Mouse (Mus musculus): ENCODE data around the gene Tgtp2.

GRCm38 (mm10) chr11:49091171-49091570, 27.2 kb upstream of the Tgtp2 start:
- no peak for TF ChIP-seq POLR2A (IDR thresholded peaks at IDR 0.05; ENCODE audit: insufficient read length, low read depth)
- TF ChIP-seq E2F4 (IDR thresholded peaks at IDR 0.05; ENCODE audit: insufficient read depth): no peak
- no peak for TF ChIP-seq TCF12 (IDR thresholded peaks at IDR 0.05; ENCODE audit: insufficient read depth, poor library complexity, severe bottlenecking)
- TF ChIP-seq MYOG (IDR thresholded peaks at IDR 0.05; ENCODE audit: control insufficient read depth in 1 of 3, insufficient read depth in 1 of 3, insufficient read length in 2 of 3, low read depth in 2 of 3): no peak
- no peak for TF ChIP-seq CEBPB (IDR thresholded peaks at IDR 0.05; ENCODE audit: insufficient read depth, poor library complexity, severe bottlenecking)
- no peak for TF ChIP-seq MAX (IDR thresholded peaks at IDR 0.05; ENCODE audit: low read depth)
- no peak for TF ChIP-seq USF1 (IDR thresholded peaks at IDR 0.05; ENCODE audit: low read depth)
- no peak for TF ChIP-seq REST (IDR thresholded peaks at IDR 0.05; ENCODE audit: insufficient read depth, insufficient read length)
- TF ChIP-seq POLR2AphosphoS2 (IDR thresholded peaks at IDR 0.05; ENCODE audit: insufficient read length, low read depth): no peak
